Mouse (Mus musculus) WW6 (cell line): ENCODE results near the gene Ankrd52.
"Not testable (repeated sequence)": the region's sequence is repeated elsewhere in the genome, so short reads cannot be mapped to it uniquely, and the experiment has no call there.

Source experiments
- DNase-seq: peaks from one replicate; pipeline ENCODE4 v3.0.0-alpha.2; 2013; ENCODE audit warnings: low read depth, low spot score

Gene Ankrd52

DNA sequence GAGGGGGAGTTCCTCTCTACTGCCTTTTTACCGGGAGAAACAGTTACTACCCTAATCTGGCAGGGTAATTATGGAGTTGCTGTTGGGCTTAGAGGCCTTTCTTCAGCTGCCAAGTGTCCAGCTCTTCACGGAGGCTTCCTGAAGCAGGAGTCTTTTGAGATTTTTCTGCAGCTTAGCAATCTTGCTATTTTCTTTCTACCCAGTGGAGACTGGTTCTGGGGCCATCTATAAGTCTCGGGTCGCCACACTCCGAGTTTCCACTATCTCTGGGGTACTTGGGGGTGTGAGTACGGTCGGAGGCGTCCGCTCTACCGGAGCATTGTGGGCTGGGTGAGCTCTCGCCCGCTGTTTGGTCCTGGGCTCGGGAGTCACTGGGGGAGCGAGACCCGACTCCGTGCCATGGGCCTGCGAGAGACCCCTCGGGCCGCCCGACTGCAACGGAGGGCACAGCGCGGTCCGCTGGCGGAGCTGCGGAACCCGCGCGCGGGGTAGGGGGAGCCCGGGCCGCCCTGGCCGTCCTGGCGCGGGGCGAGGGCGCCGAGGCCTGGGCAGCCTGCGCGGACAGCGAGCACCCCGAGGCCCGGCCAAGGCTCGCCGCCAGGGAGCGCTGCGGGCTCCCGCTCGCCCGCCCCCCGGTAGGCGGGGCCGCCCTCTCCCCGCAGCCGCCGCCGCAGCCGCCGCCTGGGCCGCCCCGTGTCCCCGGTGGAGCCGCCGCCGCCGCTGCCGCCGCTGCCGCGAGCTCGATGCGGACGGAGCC, at the start of gene Ankrd52:
TSS of gene Ankrd52 (plus strand) at position 661 of the 757 bp plus-strand sequence.
- DNase-seq = no peak

DNA sequence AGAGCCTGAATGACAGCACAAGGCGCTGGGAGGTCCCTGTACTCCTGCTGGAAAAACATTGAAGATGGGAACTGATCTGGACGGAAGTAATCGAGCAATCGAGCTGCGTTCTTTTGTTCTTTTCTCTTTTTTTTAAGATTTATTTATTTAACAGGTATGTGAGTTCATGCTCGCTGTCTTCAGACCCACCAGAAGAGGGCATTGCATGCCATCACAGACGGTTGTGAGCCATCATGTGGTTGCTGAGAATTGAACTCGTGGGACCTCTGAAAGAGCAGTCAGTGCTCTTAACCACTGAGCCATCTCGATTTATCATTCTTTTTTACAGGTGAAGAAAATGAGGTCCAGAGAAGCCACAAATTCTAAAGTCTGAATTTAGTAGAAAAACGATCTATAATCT, 49.3 kb upstream of the Ankrd52 start:
- no peak for DNase-seq

DNA sequence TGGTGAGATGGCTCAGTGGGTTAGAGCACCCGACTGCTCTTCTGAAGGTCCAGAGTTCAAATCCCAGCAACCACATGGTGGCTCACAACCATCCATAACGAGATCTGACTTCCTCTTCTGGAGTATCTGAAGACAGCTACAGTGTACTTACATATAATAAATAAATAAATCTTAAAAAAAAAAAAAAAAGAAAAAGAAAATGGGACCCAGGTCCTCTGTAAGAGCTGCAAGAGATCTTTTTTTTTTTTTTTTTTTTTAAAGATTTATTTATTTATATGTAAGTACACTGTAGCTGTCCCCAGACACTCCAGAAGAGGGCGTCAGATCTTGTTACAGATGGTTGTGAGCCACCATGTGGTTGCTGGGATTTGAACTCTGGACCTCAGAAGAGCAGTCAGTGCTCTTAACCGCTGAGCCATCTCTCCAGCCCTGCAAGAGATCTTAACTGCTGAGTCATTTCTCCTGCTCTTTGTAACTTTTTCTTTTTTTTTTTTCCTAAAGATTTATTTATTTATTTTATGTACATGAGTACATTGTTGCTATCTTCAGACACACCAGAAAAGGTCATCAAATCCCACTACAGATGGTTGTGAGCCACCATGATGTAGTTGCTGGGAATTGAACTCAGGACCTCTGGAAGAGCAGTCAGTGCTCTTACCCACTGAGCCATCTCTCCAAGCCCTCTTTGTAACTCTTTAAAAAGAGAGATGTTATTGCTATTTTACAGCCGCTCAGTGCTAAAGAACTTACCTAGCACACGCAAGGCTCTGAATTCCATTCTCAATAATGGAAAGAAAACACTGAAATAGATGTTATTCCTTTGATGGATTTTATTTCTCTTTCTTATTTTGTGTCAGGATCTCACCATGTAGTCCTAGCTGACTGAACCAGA, 44.3 kb upstream of the Ankrd52 start:
- DNase-seq = not testable (repeated sequence)

DNA sequence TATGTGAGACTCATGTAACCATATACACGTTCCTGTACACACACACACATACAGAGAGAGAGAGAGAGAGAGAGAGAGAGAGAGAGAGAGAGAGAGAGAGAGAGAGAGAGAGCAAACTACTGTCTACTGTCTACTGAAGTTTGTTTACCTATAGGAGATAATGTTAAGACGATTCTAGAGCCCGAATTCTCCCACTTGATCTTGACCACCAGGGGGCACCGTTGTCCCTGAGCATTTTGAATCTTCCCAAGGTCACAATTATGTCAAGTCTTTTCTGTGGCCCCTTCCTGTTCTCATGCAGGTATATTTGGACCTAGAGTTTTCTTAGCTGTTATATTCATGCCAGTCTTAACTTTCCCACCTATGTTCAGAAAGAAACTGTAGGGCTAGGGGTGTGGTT, 41.3 kb upstream of the Ankrd52 start:
- DNase-seq = no peak

- no peak for DNase-seq
Observed at GRCm38 (mm10) chr10:128336195-128336594, 40.7 kb upstream of the Ankrd52 start.

DNA sequence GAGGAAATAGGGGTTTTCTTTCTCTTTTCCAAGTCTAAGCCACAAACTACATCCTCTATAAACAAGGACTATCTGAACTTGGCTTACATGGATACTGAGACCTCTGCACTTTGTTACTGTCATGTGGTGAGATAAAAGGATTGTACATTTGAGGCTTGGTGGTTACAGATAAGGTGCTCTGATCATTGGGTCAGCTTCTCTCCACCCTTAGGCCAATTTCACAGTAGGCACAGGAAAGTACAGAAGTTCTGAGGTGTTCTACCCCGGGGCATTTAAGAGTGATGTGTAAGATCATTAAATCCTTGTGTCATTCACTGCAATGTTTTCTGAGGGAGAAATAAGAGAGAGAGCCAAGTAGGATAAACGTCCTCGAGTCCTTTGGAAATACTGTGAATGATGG, 40.3 kb upstream of the Ankrd52 start:
- no peak for DNase-seq

GRCm38 (mm10) chr10:128337306-128338181, 39.4 kb upstream of the Ankrd52 start, which contains the start of gene Cs:
Cs (plus strand) TSS chr10:128337734.
- peak; percentile 89 for DNase-seq

- no peak for DNase-seq
Observed at GRCm38 (mm10) chr10:128338415-128338814, 38.5 kb upstream of the Ankrd52 start.

- DNase-seq = no peak
Observed at GRCm38 (mm10) chr10:128338948-128339347, 38.0 kb upstream of the Ankrd52 start.

DNA sequence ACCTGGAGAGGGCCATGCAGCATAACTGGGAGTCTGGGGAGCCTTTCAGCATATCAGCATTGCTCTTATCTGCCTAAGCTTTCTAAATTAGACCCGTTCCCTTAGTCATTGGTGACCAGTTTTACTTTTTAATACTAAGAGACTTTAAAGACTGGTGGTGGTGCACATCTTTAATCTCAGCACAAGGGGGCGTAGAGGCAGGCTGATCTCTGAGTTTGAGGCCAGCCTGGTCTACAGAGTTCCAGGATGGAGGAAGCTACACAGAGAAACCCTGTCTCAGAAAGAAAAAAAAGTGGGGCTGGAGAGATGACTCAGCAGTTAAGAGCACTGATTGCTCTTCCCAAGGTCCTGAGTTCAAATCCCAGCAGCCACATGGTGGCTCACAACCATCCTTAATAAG, 36.7 kb upstream of the Ankrd52 start:
- no peak for DNase-seq

DNA sequence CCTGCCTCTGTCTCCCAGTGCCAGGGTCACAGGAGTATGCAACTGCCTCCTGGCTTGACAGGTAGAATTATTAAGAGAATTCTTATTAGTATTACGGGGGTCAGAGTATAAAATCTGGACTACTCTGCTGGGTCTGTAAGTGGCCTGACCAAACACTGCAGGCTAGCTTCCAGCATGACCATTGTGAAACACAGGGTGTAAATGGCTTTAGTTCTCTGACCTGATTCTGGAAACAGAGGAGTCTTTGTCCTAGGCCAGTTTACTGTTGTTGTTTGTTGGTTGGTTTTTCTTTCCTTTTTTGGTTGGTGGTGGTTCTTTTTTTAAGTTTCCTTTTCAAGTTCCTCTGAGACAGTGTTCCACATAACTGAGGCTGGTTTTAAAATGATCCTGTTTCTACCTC, 33.5 kb upstream of the Ankrd52 start:
- DNase-seq = no peak

- DNase-seq = no peak
Observed at GRCm38 (mm10) chr10:128344568-128345275, 32.2 kb upstream of the Ankrd52 start.

- no peak for DNase-seq
Observed at GRCm38 (mm10) chr10:128347541-128347940, 29.4 kb upstream of the Ankrd52 start.

GRCm38 (mm10) chr10:128358796-128359195, 18.1 kb upstream of the Ankrd52 start:
- no peak for DNase-seq

DNA sequence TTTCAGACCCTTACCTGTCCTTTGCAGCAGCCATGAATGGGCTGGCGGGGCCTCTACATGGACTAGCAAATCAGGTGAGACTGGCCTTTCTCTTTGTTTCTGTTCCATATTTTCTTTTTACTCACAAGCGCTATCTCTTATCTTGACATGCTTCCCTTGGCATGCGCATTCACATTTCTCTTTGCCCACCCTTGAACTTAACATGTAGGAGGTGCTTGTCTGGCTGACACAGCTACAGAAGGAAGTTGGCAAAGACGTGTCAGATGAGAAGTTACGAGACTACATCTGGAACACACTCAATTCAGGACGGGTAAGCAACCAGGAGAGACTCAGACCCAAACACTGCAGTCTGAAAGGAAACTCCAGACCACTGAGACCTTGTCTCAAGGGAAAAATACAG, 17.7 kb upstream of the Ankrd52 start:
- no peak for DNase-seq

- DNase-seq = no peak
Observed at GRCm38 (mm10) chr10:128361836-128362235, 15.1 kb upstream of the Ankrd52 start.

DNA sequence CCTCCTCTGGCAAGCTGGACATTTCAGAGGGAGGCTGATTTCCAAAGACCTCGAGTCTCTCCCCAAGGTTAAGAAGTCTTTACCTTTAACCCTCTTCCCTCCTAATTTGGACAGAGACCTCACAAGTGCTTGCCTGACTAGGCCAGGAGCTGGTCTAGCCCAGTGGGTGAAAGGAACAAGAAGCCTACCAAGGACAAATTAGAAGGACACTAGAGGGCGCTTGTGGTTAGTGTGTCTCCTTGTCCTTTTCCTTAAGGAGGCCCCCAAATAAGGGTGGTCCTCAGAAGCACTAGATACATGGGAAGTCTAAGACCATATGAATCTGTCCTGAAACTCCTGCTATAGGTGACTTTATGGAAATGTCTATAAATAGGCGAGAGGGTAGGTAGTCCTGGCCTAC, 14.3 kb upstream of the Ankrd52 start:
- no peak for DNase-seq

DNA sequence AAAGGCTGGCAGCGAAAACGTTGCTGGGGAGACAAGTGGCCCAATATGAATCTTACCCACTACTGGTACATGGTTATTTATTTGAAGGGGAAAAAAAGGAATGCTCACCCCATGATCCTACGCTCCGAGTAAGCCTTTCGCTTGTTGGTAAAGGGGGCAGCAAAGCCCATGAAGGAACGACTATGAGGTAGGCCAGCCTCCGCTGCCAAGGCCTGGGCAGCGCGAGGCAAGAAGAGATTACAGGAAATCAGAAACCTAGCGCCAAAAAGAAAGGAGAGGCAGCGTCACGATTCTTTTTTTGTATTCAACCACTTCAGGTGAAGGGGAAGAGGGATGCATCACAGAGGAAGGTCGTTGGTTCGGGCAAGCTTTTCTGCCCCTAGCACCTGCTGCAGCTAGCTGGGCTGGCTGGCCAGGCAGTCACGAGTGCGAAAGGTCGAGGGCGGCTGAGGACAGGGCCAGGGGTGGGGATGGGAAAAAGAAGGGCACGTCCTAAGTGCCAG, 9.0 kb upstream of the Ankrd52 start:
- DNase-seq = no peak

- peak; percentile 69 for DNase-seq
Observed at GRCm38 (mm10) chr10:128368402-128369217, 8.3 kb upstream of the Ankrd52 start, which contains the start of gene Coq10a. Coq10a (minus strand) TSS chr10:128368997.

DNA sequence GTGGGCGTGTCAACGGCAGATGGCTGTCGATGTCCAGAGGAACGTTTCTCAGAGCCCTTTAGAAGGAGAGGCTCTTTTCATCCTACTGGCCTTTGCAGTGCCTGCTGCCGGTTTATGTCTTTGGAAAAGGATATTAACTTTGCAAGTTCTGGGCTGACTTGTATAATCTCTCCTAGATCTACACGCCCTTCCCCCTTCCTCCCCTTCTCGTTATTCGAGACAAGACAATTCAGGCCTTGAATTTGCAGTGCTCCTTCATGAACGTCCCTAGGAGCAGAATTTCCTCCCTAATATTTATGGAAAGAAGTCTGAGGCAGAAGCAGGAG, 7.7 kb upstream of the Ankrd52 start:
- no peak for DNase-seq
